10 mouse cellular contexts compared by ENCODE assay signal in genomic region chr3:84200559-84201420, GRCm38 (mm10). TPM values are rescaled to one million over a fixed set of nuclear protein-coding genes. Genes with fewer than 3 reads are reported as not detected.
DNase-seq lines count a peak whose midpoint lies in the region; ATAC-seq lines count a peak whose summit lies in the region.
"Had no signal": no experiment of that assay in that cellular context is flagged by ENCODE, and none has a peak within 500 bp of the region (broad histone marks: within the 10 kb centered on the region; RNA-seq: fewer than 3 reads in every experiment).

No protein-coding gene starts in this region.

- no peaks in the 10 kb centered on the region for H3K27me3 ChIP-seq in kidney, embryonic 14.5 days (ENCODE audit: control insufficient read depth, insufficient read depth, low read length)
- no peaks in the 10 kb centered on the region for H3K27me3 ChIP-seq in forebrain, embryonic 13.5 days
- no peaks in the 10 kb centered on the region for H3K27me3 ChIP-seq in midbrain, embryonic 12.5 days
- H3K27me3 ChIP-seq: lung, embryonic 15.5 days had no signal

- no peak overlapping the region for H3K4me2 ChIP-seq in kidney, embryonic 14.5 days (replicated peaks; ENCODE audit: low read depth, low read length)
- no peak overlapping the region for H3K4me2 ChIP-seq in forebrain, embryonic 13.5 days
- no peak overlapping the region for H3K4me2 ChIP-seq in midbrain, embryonic 12.5 days (replicated peaks)
- H3K4me2 ChIP-seq: lung, embryonic 15.5 days had no signal

- no peak overlapping the region for H3K4me3 ChIP-seq in kidney, embryonic 14.5 days (ENCODE audit: low read length)
- no peak overlapping the region for H3K4me3 ChIP-seq in forebrain, embryonic 13.5 days
- no peak overlapping the region for H3K4me3 ChIP-seq in midbrain, embryonic 12.5 days
- H3K4me3 ChIP-seq: lung, embryonic 15.5 days had no signal

- 46% methylated on average over 13 of the region's 13 CpGs for WGBS in kidney, embryonic 14.5 days
- WGBS in forebrain, embryonic 13.5 days: 35% methylated on average over 13 of the region's 13 CpGs
- 76% methylated on average over 13 of the region's 13 CpGs for WGBS in midbrain, embryonic 12.5 days

- H3K36me3 ChIP-seq in kidney, embryonic 14.5 days (ENCODE audit: control insufficient read depth, insufficient read depth, low read length): no peaks in the 10 kb centered on the region; the same call in 1 of the 2 replicates
- peaks cover 35% of the 10 kb centered on the region for H3K36me3 ChIP-seq in forebrain, embryonic 13.5 days (ENCODE audit: poor library complexity, severe bottlenecking)
- H3K36me3 ChIP-seq in midbrain, embryonic 12.5 days: peaks cover 49% of the 10 kb centered on the region
- H3K36me3 ChIP-seq: lung, embryonic 15.5 days had no signal

- H3K27ac ChIP-seq in kidney, embryonic 14.5 days (ENCODE audit: low read depth, low read length): no peak overlapping the region
- H3K27ac ChIP-seq in forebrain, embryonic 13.5 days: peak overlapping the region; percentile 90
- H3K27ac ChIP-seq in midbrain, embryonic 12.5 days (replicated peaks): peak overlapping the region; percentile 64
- H3K27ac ChIP-seq: lung, embryonic 15.5 days had no signal

- peak; percentile 46; the same call in 1 of the 2 replicates for ATAC-seq in kidney, embryonic 14.5 days (ENCODE audit: low FRiP score, low TSS enrichment)
- ATAC-seq in cerebellum, adult (ENCODE audit: insufficient number of reproducible peaks, low FRiP score, low TSS enrichment): peak; percentile 98
- ATAC-seq in forebrain, embryonic 13.5 days: peak; percentile 94
- ATAC-seq in midbrain, embryonic 12.5 days (ENCODE audit: low FRiP score, low read depth): peak; percentile 64; the same call in 1 of the 2 replicates

- 0 out of 2 replicates have a peak, but pooled peaks cover 7% of the 10 kb centered on the region for H3K4me1 ChIP-seq in kidney, embryonic 14.5 days (ENCODE audit: control insufficient read depth, insufficient read depth, low read length)
- H3K4me1 ChIP-seq in forebrain, embryonic 13.5 days: peaks cover 23% of the 10 kb centered on the region
- peaks cover 14% of the 10 kb centered on the region for H3K4me1 ChIP-seq in midbrain, embryonic 12.5 days
- H3K4me1 ChIP-seq: lung, embryonic 15.5 days had no signal

- H3K9me3 ChIP-seq in kidney, embryonic 14.5 days (ENCODE audit: control insufficient read depth, low read length): no peaks in the 10 kb centered on the region
- H3K9me3 ChIP-seq in forebrain, embryonic 13.5 days (replicated peaks): no peaks in the 10 kb centered on the region
- no peaks in the 10 kb centered on the region for H3K9me3 ChIP-seq in midbrain, embryonic 12.5 days
- H3K9me3 ChIP-seq: lung, embryonic 15.5 days had no signal

- DNase-seq in kidney, adult 11 months: no peak
- DNase-seq in urinary bladder, postnatal 14 days (ENCODE audit: low spot score): no peak
- DNase-seq in layer of hippocampus, postnatal 25 days (ENCODE audit: extremely low spot score in 1 of 2, low spot score in 1 of 2): no peak
- no peak for DNase-seq in ovary, adult 18-20 months (ENCODE audit: low spot score)

- no peak overlapping the region for H3K9ac ChIP-seq in kidney, embryonic 14.5 days (ENCODE audit: low read depth, low read length)
- H3K9ac ChIP-seq in forebrain, embryonic 13.5 days: no peak overlapping the region
- H3K9ac ChIP-seq in midbrain, embryonic 12.5 days (replicated peaks): no peak overlapping the region
- H3K9ac ChIP-seq: lung, embryonic 15.5 days had no signal

RNA-seq across cellular contexts. Expression of gene Gm6525, which starts 26.9 kb away (rescaled TPM):
- 0.44 and 1.1 TPM in 2 replicates for polyA plus RNA-seq in kidney, embryonic 14.5 days (2014; fragmentation: Nextera tagmentation; extraction: Ambion mirVana)
- 3.7 and 4.1 TPM in 2 replicates for polyA plus RNA-seq in forebrain, embryonic 13.5 days (2015; fragmentation: Nextera tagmentation; extraction: Ambion mirVana)
- polyA plus RNA-seq in midbrain, embryonic 12.5 days (2016; fragmentation: Nextera tagmentation; extraction: Ambion mirVana): 3.3 and 3.7 TPM in 2 replicates
- total RNA-seq in layer of hippocampus, postnatal 25 days (2021): not detected
- polyA plus RNA-seq: large intestine, adult 2 months had no signal

RNA-seq across cellular contexts. Expression of gene Mnd1, which starts 45.2 kb away (rescaled TPM):
- 19.9 and 22.1 TPM in 2 replicates for polyA plus RNA-seq in kidney, embryonic 14.5 days (2014; fragmentation: Nextera tagmentation; extraction: Ambion mirVana)
- 5.3 and 5.9 TPM in 2 replicates for polyA plus RNA-seq in forebrain, embryonic 13.5 days (2015; fragmentation: Nextera tagmentation; extraction: Ambion mirVana)
- polyA plus RNA-seq in midbrain, embryonic 12.5 days (2016; fragmentation: Nextera tagmentation; extraction: Ambion mirVana): 5.7 and 7.2 TPM in 2 replicates
- total RNA-seq in layer of hippocampus, postnatal 25 days (2021): 1 to 10 TPM; 1.4 to 2.2 TPM

Comparison
In these comparisons a context has a peak if more than half of its experiments do, and no peak if none do; other contexts are left out.
1. ATAC-seq: peak in every context shown above with its lines; median percentile 98 in cerebellum, adult; 94 in forebrain, embryonic 13.5 days; 64 in midbrain, embryonic 12.5 days; 46 in kidney, embryonic 14.5 days.